Mouse (Mus musculus): Measurements from ENCODE around the gene Olfr223.

GRCm38 (mm10) chr11:59635821-59636694 lies 43.0 kb upstream of the Olfr223 start:
- TF ChIP-seq CTCF (IDR thresholded peaks at IDR 0.05; ENCODE audit: borderline replicate concordance, insufficient read depth, low read length), result no peak
- no peak for TF ChIP-seq POLR2A (IDR thresholded peaks at IDR 0.05; ENCODE audit: low read depth, low read length)

All from embryonic fibroblast, embryonic 13.5 days (primary cell).